Mouse (Mus musculus) midbrain, postnatal 0 days (tissue): Measurements from ENCODE around the gene Tle6. TPM values are rescaled to one million over a fixed set of nuclear protein-coding genes. Genes with fewer than 3 reads are reported as not detected.

Source experiments
- ATAC-seq: fragments of 200-750 bp; cut with Nextera tagmentation; 2 replicates; pipeline ENCODE4 v1.8.0; 2017; ENCODE audit warnings: moderate number of reproducible peaks, mild to moderate bottlenecking, moderate TSS enrichment, moderate library complexity; ENCODE audit not compliant: low FRiP score
- DNase-seq: peaks from one replicate; pipeline ENCODE4 v3.0.0-alpha.2; 2015; ENCODE audit warnings: low spot score
- H3K27ac ChIP-seq: fragments of 300-500 bp; sonication (generic); 2 replicates; pipeline ENCODE4 v1.5.1; 2014; ENCODE audit warnings: low read depth, mild to moderate bottlenecking, low read length, mixed read lengths
- H3K27me3 ChIP-seq: fragments of 300-500 bp; sonication (generic); 2 replicates; pipeline ENCODE4 v1.6.1; 2014; ENCODE audit warnings: low read length, control low read depth, mixed read lengths; ENCODE audit not compliant: insufficient read depth
- H3K36me3 ChIP-seq: fragments of 300-500 bp; sonication (generic); 2 replicates; pipeline ENCODE4 v1.6.1; 2014; ENCODE audit warnings: low read length, control low read depth, mixed read lengths; ENCODE audit not compliant: insufficient read depth
- H3K4me1 ChIP-seq: fragments of 300-500 bp; sonication (generic); 2 replicates; pipeline ENCODE4 v1.6.1; 2014; ENCODE audit warnings: mild to moderate bottlenecking, control low read depth, antibody characterized with exemption, low read length, mixed read lengths; ENCODE audit not compliant: insufficient read depth
- H3K4me2 ChIP-seq: fragments of 300-500 bp; sonication (generic); 2 replicates; pipeline ENCODE4 v1.6.1; 2014; ENCODE audit warnings: low read depth, mild to moderate bottlenecking, low read length, mixed read lengths; ENCODE audit not compliant: poor library complexity, severe bottlenecking
- H3K4me3 ChIP-seq: fragments of 300-500 bp; sonication (generic); 2 replicates; pipeline ENCODE4 v1.5.1; 2014; ENCODE audit warnings: low read depth, mild to moderate bottlenecking, low read length, moderate library complexity
- H3K9ac ChIP-seq: fragments of 300-500 bp; sonication (generic); replicated peaks from 2 replicates; pipeline ENCODE4 v1.6.1; 2014; ENCODE audit warnings: mild to moderate bottlenecking, low read length, moderate library complexity, mixed read lengths; ENCODE audit not compliant: poor library complexity, severe bottlenecking
- H3K9me3 ChIP-seq: fragments of 300-500 bp; sonication (generic); 2 replicates; pipeline ENCODE4 v1.6.1; 2016; ENCODE audit warnings: low read length, control low read depth
- CTCF ChIP-seq: IDR thresholded peaks from 2 replicates; pipeline ENCODE4 v1.5.1; 2016; ENCODE audit warnings: antibody characterized with exemption, mild to moderate bottlenecking
- WGBS: fragments of 180-500 bp; shearing (Covaris S2); extraction: QIAGEN DNeasy Blood & Tissue Kit; methylation state at CpG from one replicate; pipeline ENCODE4 v1.1.7; 2014; 5-methylcytosine and 5-hydroxymethylcytosine counted together
- polyA plus RNA-seq: library from polyadenylated mRNA; unstranded; fragments of >200 nt; fragmentation: Nextera tagmentation; extraction: Ambion mirVana; gene quantifications from 2 replicates; pipeline ENCODE4 v1.2.1, GENCODE M21; 2015
- total RNA-seq: library from RNA; depleted of rRNA; stranded (reverse); fragments of >200 nt; gene quantifications from 2 replicates; pipeline ENCODE4 v1.2.3, GENCODE M21; 2014

Tle6 gene
- total and polyA plus RNA-seq, 2 experiments from 2014 or later, result 7.5 to 13.3 TPM

GRCm38 (mm10) chr10:81638101-81638500 lies 37.2 kb upstream of the Tle6 start:
- 74% methylated on average over 6 of the region's 6 CpGs for WGBS
- no peak for ATAC-seq
- 0 out of 2 replicates have a peak, but pooled peaks cover 3% of the 10 kb centered on the region for H3K36me3 ChIP-seq
- peaks cover 18% of the 10 kb centered on the region for H3K4me1 ChIP-seq
- no peaks in the 10 kb centered on the region for H3K9me3 ChIP-seq
- H3K4me2 ChIP-seq, result no peak overlapping the region
- H3K27ac ChIP-seq, result no peak overlapping the region
- DNase-seq, result no peak
- no peak overlapping the region for H3K9ac ChIP-seq
- no peak for TF ChIP-seq CTCF
- no peak overlapping the region for H3K4me3 ChIP-seq
- H3K27me3 ChIP-seq, result no peaks in the 10 kb centered on the region

DNA sequence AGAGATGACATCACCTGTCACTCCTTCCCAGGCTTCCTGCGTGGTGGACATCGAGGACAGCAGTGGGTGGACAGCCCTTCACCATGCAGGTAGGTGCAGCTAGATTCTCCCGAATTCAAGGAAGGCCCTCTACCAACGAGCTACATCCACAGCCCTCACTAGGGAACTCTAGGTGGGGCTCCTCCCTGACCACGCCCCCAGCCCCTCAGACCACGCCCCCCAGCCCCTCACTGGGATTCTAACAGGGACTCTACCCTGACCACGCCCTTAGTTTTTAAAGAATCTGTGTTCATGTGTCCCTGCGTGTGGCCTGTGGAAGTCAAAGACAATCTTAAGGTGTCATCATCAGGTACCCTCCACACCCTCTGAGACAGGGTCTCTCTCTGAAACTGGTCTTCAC lies 35.5 kb upstream of the Tle6 start:
- H3K4me1 ChIP-seq, result peaks cover under 1% of the 10 kb centered on the region
- H3K36me3 ChIP-seq, result 0 out of 2 replicates have a peak, but pooled peaks cover 3% of the 10 kb centered on the region
- H3K27ac ChIP-seq, result no peak overlapping the region
- WGBS, result 20% methylated on average over 8 of the region's 8 CpGs
- H3K9me3 ChIP-seq, result no peaks in the 10 kb centered on the region
- no peaks in the 10 kb centered on the region for H3K27me3 ChIP-seq
- DNase-seq (no peak), ATAC-seq (no peak)
- TF ChIP-seq CTCF, result no peak
- H3K9ac ChIP-seq, result no peak overlapping the region
- H3K4me3 ChIP-seq, result no peak overlapping the region
- H3K4me2 ChIP-seq, result no peak overlapping the region

GRCm38 (mm10) chr10:81633253-81634099 lies 32.6 kb upstream of the Tle6 start:
- no peak; the same call in 1 of the 2 replicates for TF ChIP-seq CTCF
- Histone ChIP-seq H3K4me1 (no peaks in the 10 kb centered on the region), H3K9ac (peak overlapping the region; percentile 61), H3K27ac (peak overlapping the region; percentile 73), H3K4me3 (peak overlapping the region; percentile 46), H3K4me2 (peak overlapping the region; percentile 77), H3K9me3 (no peaks in the 10 kb centered on the region), H3K36me3 (no peaks in the 10 kb centered on the region), H3K27me3 (no peaks in the 10 kb centered on the region)
- ATAC-seq (peak; percentile 86), DNase-seq (peak; percentile 86)
- 2% methylated on average over 37 of the region's 37 CpGs for WGBS

- DNase-seq, result no peak
Measured at GRCm38 (mm10) chr10:81628390-81628789, 27.5 kb upstream of the Tle6 start, which contains the start of gene Ankrd24. TSS of gene Ankrd24 (plus strand) at chr10:81628540.

GRCm38 (mm10) chr10:81627836-81628220 lies 27.0 kb upstream of the Tle6 start:
- H3K27me3 ChIP-seq, result no peaks in the 10 kb centered on the region
- no peak for TF ChIP-seq CTCF
- H3K9ac ChIP-seq, result 0 out of 2 replicates have a peak overlapping the region, but pooled peaks have one; percentile 26
- H3K4me2 ChIP-seq, result peak overlapping the region; percentile 85
- H3K4me3 ChIP-seq, result peak overlapping the region; percentile 72; the same call in 1 of the 2 replicates
- ATAC-seq (0 out of 2 replicates have a peak, but pooled peaks have one; percentile 4), DNase-seq (no peak)
- peaks cover 12% of the 10 kb centered on the region for H3K36me3 ChIP-seq
- peaks cover 6% of the 10 kb centered on the region; the same call in 1 of the 2 replicates for H3K4me1 ChIP-seq
- H3K9me3 ChIP-seq, result no peaks in the 10 kb centered on the region
- H3K27ac ChIP-seq, result peak overlapping the region; percentile 85
- 63% methylated on average over 7 of the region's 7 CpGs for WGBS

More at GRCm38 (mm10) chr10:81628390-81628789, 27.5 kb upstream of the Tle6 start, which contains the start of gene Ankrd24:
- no peak for ATAC-seq
- H3K9ac ChIP-seq, result peak within 1 kb of the TSS; percentile 83
- H3K4me2 ChIP-seq, result peak within 1 kb of the TSS; percentile 85
- H3K4me1 ChIP-seq, result peaks cover 6% of the 10 kb centered on the region; the same call in 1 of the 2 replicates
- peaks cover 12% of the 10 kb centered on the region for H3K36me3 ChIP-seq
- H3K27me3 ChIP-seq, result no peaks in the 10 kb centered on the region
- peak within 1 kb of the TSS; percentile 85 for H3K27ac ChIP-seq
- no peak for TF ChIP-seq CTCF
- no peaks in the 10 kb centered on the region for H3K9me3 ChIP-seq
- 85% methylated on average over 16 of the region's 16 CpGs for WGBS
- peak within 1 kb of the TSS; percentile 72 for H3K4me3 ChIP-seq
